In the genomic region with DNA sequence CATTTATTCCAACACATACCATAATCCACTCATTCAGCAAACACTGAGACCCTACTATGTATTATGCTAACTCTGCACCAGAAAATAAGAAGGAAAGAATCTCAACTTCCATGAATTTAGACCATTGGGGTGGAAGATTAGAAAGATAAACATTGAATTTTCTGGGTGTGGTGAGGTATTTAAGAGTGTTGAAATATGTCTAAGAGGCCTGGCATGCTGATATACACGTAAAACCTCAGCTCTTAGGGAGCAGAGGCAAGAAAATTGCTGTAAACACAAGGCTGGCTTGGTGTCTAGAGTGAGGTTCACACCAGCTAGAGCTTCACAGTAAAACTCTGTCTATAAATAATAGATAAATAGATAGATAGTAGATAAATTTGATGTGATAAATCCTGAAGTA, we compare ENCODE assay signal across 22 mouse cellular contexts. TPM values are rescaled to one million over a fixed set of nuclear protein-coding genes. Genes with fewer than 3 reads are reported as not detected.
"Had no signal": no experiment of that assay in that cellular context is flagged by ENCODE, and none has a peak within 500 bp of the region (broad histone marks: within the 10 kb centered on the region; RNA-seq: fewer than 3 reads in every experiment).

No protein-coding gene starts in this region.

- H3K4me1 ChIP-seq: heart, embryonic 10.5 days; heart, embryonic 12.5 days; hindbrain, embryonic 13.5 days; hindbrain, embryonic 15.5 days; limb, embryonic 13.5 days; limb, embryonic 15.5 days had no signal

- H3K36me3 ChIP-seq: heart, embryonic 10.5 days; heart, embryonic 12.5 days; hindbrain, embryonic 13.5 days; hindbrain, embryonic 15.5 days; kidney, embryonic 15.5 days; limb, embryonic 13.5 days; limb, embryonic 15.5 days had no signal

- H3K4me3 ChIP-seq: heart, embryonic 10.5 days; heart, embryonic 12.5 days; hindbrain, embryonic 13.5 days; hindbrain, embryonic 15.5 days; kidney, embryonic 15.5 days; limb, embryonic 13.5 days; limb, embryonic 15.5 days had no signal

- H3K27me3 ChIP-seq: hindbrain, embryonic 13.5 days; hindbrain, embryonic 15.5 days; kidney, embryonic 15.5 days; limb, embryonic 15.5 days had no signal

- H3K27ac ChIP-seq: heart, embryonic 10.5 days; hindbrain, embryonic 13.5 days; hindbrain, embryonic 15.5 days; hindbrain, postnatal 0 days; kidney, embryonic 15.5 days; limb, embryonic 13.5 days; limb, embryonic 15.5 days had no signal

- H3K9ac ChIP-seq: heart, embryonic 12.5 days; hindbrain, embryonic 13.5 days; hindbrain, embryonic 15.5 days; kidney, embryonic 15.5 days; limb, embryonic 13.5 days; limb, embryonic 15.5 days had no signal

- H3K9me3 ChIP-seq: heart, embryonic 10.5 days; heart, embryonic 12.5 days; hindbrain, embryonic 13.5 days; hindbrain, embryonic 15.5 days; kidney, embryonic 15.5 days; limb, embryonic 13.5 days; limb, embryonic 15.5 days had no signal

- ATAC-seq: hindbrain, postnatal 0 days; intestine, embryonic 16.5 days had no signal

- H3K4me2 ChIP-seq: heart, embryonic 12.5 days; hindbrain, embryonic 13.5 days; hindbrain, embryonic 15.5 days; kidney, embryonic 15.5 days; limb, embryonic 13.5 days; limb, embryonic 15.5 days had no signal

- DNase-seq: gastrocnemius, postnatal 14 days; gastrocnemius, postnatal 36 days; heart, adult 18-20 months; heart, postnatal 10 days; kidney, adult 11 months; kidney, adult 2 months; kidney, adult 9 months; kidney, postnatal 14 days; kidney, postnatal 36 days; layer of hippocampus, adult 9-11 months; layer of hippocampus, postnatal 36 days; left cerebral cortex, postnatal 4 days had no signal

RNA-seq across cellular contexts. Expression of gene Pde8b, which starts 19.8 kb away (rescaled TPM):
- total RNA-seq: hematopoietic stem cell, adult 5-6 weeks had no signal
